Mouse (Mus musculus): ENCODE measurements around the gene Prkch.

The Prkch gene

GRCm38 (mm10) chr12:73800886-73801285, 216.3 kb downstream of the Prkch start:
- DNase-seq (ENCODE audit: low read depth, low spot score): no peak

GRCm38 (mm10) chr12:73801845-73802244, 217.2 kb downstream of the Prkch start:
- DNase-seq (ENCODE audit: low read depth, low spot score): no peak

- DNase-seq (ENCODE audit: low read depth, low spot score): no peak
Measured at GRCm38 (mm10) chr12:73802379-73803057, 217.9 kb downstream of the Prkch start.

- DNase-seq (ENCODE audit: low read depth, low spot score): no peak
Measured at GRCm38 (mm10) chr12:73803946-73804345, 219.3 kb downstream of the Prkch start.

- DNase-seq (ENCODE audit: low read depth, low spot score): no peak
Measured at GRCm38 (mm10) chr12:73805541-73805940, 220.9 kb downstream of the Prkch start.

- no peak for DNase-seq (ENCODE audit: low read depth, low spot score)
Measured at GRCm38 (mm10) chr12:73806003-73806402, 221.4 kb downstream of the Prkch start.

GRCm38 (mm10) chr12:73807228-73807627, 222.6 kb downstream of the Prkch start:
- peak; percentile 57 for DNase-seq (ENCODE audit: low read depth, low spot score)

- peak; percentile 74 for DNase-seq (ENCODE audit: low read depth, low spot score)
Measured at GRCm38 (mm10) chr12:73810041-73810795, 225.6 kb downstream of the Prkch start.

- no peak for DNase-seq (ENCODE audit: low read depth, low spot score)
Measured at GRCm38 (mm10) chr12:73810903-73811302, 226.3 kb downstream of the Prkch start.

- DNase-seq (ENCODE audit: low read depth, low spot score): no peak
Measured at GRCm38 (mm10) chr12:73812198-73812597, 227.6 kb downstream of the Prkch start.

- DNase-seq (ENCODE audit: low read depth, low spot score): no peak
Measured at GRCm38 (mm10) chr12:73813016-73813900, 228.7 kb downstream of the Prkch start.

- no peak for DNase-seq (ENCODE audit: low read depth, low spot score)
Measured at GRCm38 (mm10) chr12:73814056-73814735, 229.6 kb downstream of the Prkch start.

GRCm38 (mm10) chr12:73814897-73815296, 230.3 kb downstream of the Prkch start:
- peak; percentile 76 for DNase-seq (ENCODE audit: low read depth, low spot score)

GRCm38 (mm10) chr12:73815463-73815862, 230.9 kb downstream of the Prkch start:
- no peak for DNase-seq (ENCODE audit: low read depth, low spot score)

- no peak for DNase-seq (ENCODE audit: low read depth, low spot score)
Measured at GRCm38 (mm10) chr12:73815892-73816291, 231.3 kb downstream of the Prkch start.

GRCm38 (mm10) chr12:73816866-73817265, 232.3 kb downstream of the Prkch start:
- no peak for DNase-seq (ENCODE audit: low read depth, low spot score)

- DNase-seq (ENCODE audit: low read depth, low spot score): no peak
Measured at GRCm38 (mm10) chr12:73818801-73819200, 234.2 kb downstream of the Prkch start.

GRCm38 (mm10) chr12:73821176-73821575, 236.6 kb downstream of the Prkch start:
- no peak for DNase-seq (ENCODE audit: low read depth, low spot score)

- no peak for DNase-seq (ENCODE audit: low read depth, low spot score)
Measured at GRCm38 (mm10) chr12:73822331-73822730, 237.7 kb downstream of the Prkch start.

- no peak for DNase-seq (ENCODE audit: low read depth, low spot score)
Measured at GRCm38 (mm10) chr12:73824828-73825227, 240.2 kb downstream of the Prkch start.
